Mouse (Mus musculus) adrenal gland, adult 18-20 months (tissue): ENCODE measurements around the gene Gdf9. TPM values are rescaled to one million over a fixed set of nuclear protein-coding genes. Genes with fewer than 3 reads are reported as not detected.
"Not testable (repeated sequence)": the region's sequence is repeated elsewhere in the genome, so short reads cannot be mapped to it uniquely, and the experiment has no call there.

Experiments used
- DNase-seq, 2 experiments: peaks; one replicate each; pipeline ENCODE4 v3.0.0; 2021 to 2022; ENCODE audit warnings: low spot score in 2 of 2
- long read RNA-seq, 2 experiments: library from polyadenylated mRNA; stranded (forward); transcript quantifications; one replicate each; pipeline ENCODE4 v2.0.0; 2021
- total RNA-seq, 2 experiments: library from RNA; stranded (reverse); gene quantifications; 1 replicate in 1 of 2; 2 replicates in 1 of 2; pipeline ENCODE4 v1.2.3; 2021

The Gdf9 gene
- total RNA-seq: 1 to 10 TPM; 4.3 to 6.0 TPM
- long read RNA-seq, experiment 1, partial matches to known transcripts: 0 of 6 reads
- long read RNA-seq, experiment 1, other reads (novel, unspliced or antisense): 6 of 6 reads
- long read RNA-seq, experiment 2, partial matches to known transcripts: 0 of 2 reads
- long read RNA-seq, experiment 2, other reads (novel, unspliced or antisense): 2 of 2 reads

GRCm38 (mm10) chr11:53430670-53431346 lies at the start of gene Gdf9, which contains the start of gene Uqcrq:
Gene Gdf9, plus strand, starts transcription at chr11:53431023.
Gene Uqcrq, minus strand, starts transcription at chr11:53430831.
- peak; percentile 90 to 95 for DNase-seq

GRCm38 (mm10) chr11:53383758-53384428 lies 46.9 kb upstream of the Gdf9 start:
- no peak for DNase-seq

- no peak for DNase-seq
Measured at GRCm38 (mm10) chr11:53393856-53394255, 37.0 kb upstream of the Gdf9 start.

- no peak for DNase-seq
Measured at GRCm38 (mm10) chr11:53403638-53404037, 27.2 kb upstream of the Gdf9 start.

- no peak for DNase-seq
Measured at GRCm38 (mm10) chr11:53411738-53412137, 19.1 kb upstream of the Gdf9 start.

GRCm38 (mm10) chr11:53413871-53414270 lies 17.0 kb upstream of the Gdf9 start:
- DNase-seq: no peak

- no peak for DNase-seq
Measured at GRCm38 (mm10) chr11:53418048-53418447, 12.8 kb upstream of the Gdf9 start.

GRCm38 (mm10) chr11:53423036-53423435 lies 7.8 kb upstream of the Gdf9 start, which contains the start of gene Leap2:
Gene Leap2, minus strand, starts transcription at chr11:53423170.
- DNase-seq: no peak

GRCm38 (mm10) chr11:53424826-53425225 lies 6.0 kb upstream of the Gdf9 start:
- DNase-seq: no peak

- DNase-seq: no peak
Measured at GRCm38 (mm10) chr11:53425251-53425650, 5.6 kb upstream of the Gdf9 start.

- DNase-seq: no peak
Measured at GRCm38 (mm10) chr11:53425711-53426255, 5.0 kb upstream of the Gdf9 start.

GRCm38 (mm10) chr11:53426914-53427313 lies 3.9 kb upstream of the Gdf9 start:
- DNase-seq: not testable (repeated sequence)

GRCm38 (mm10) chr11:53427993-53428715 lies 2.7 kb upstream of the Gdf9 start:
- DNase-seq: no peak

- DNase-seq: no peak
Measured at GRCm38 (mm10) chr11:53428716-53429057, 2.1 kb upstream of the Gdf9 start.

- no peak for DNase-seq
Measured at GRCm38 (mm10) chr11:53429182-53429581, 1.6 kb upstream of the Gdf9 start.

GRCm38 (mm10) chr11:53430300-53430669 lies 538 bp upstream of the Gdf9 start:
- DNase-seq: peak in 1 of 2 experiments; percentile 63

GRCm38 (mm10) chr11:53431347-53432056 lies 679 bp downstream of the Gdf9 start:
- peak in 1 of 2 experiments; percentile 29 for DNase-seq

- no peak for DNase-seq
Measured at GRCm38 (mm10) chr11:53433057-53433456, 2.2 kb downstream of the Gdf9 start.

- DNase-seq: no peak
Measured at GRCm38 (mm10) chr11:53435504-53435903, 4.7 kb downstream of the Gdf9 start.

GRCm38 (mm10) chr11:53436338-53436737 lies 5.5 kb downstream of the Gdf9 start:
- DNase-seq: no peak

- no peak for DNase-seq
Measured at GRCm38 (mm10) chr11:53441921-53442320, 11.1 kb downstream of the Gdf9 start.
